Mouse (Mus musculus) intestine, postnatal 0 days (tissue): ENCODE results near the gene Rab8a. TPM values are rescaled to one million over a fixed set of nuclear protein-coding genes. Genes with fewer than 3 reads are reported as not detected.

Source experiments
- ATAC-seq: fragments of 200-750 bp; cut with Nextera tagmentation; 2 replicates; pipeline ENCODE4 v1.8.0; 2017; ENCODE audit warnings: mild to moderate bottlenecking, moderate TSS enrichment, moderate library complexity
- H3K27ac ChIP-seq: fragments of 300-500 bp; sonication (generic); 2 replicates; pipeline ENCODE4 v1.5.1; 2014; ENCODE audit warnings: mild to moderate bottlenecking, low read depth, low read length, moderate library complexity
- H3K27me3 ChIP-seq: fragments of 300-500 bp; sonication (generic); replicated peaks from 2 replicates; pipeline ENCODE4 v1.6.1; 2014; ENCODE audit warnings: low read length, mixed read lengths; ENCODE audit not compliant: control insufficient read depth, insufficient read depth
- H3K36me3 ChIP-seq: fragments of 300-500 bp; sonication (generic); 2 replicates; pipeline ENCODE4 v1.6.1; 2014; ENCODE audit warnings: mild to moderate bottlenecking, moderate library complexity; ENCODE audit not compliant: control insufficient read depth, insufficient read depth
- H3K4me1 ChIP-seq: fragments of 300-500 bp; sonication (generic); replicated peaks from 2 replicates; pipeline ENCODE4 v1.6.1; 2014; ENCODE audit warnings: antibody characterized with exemption, low read length, mixed read lengths; ENCODE audit not compliant: control insufficient read depth, insufficient read depth
- H3K4me2 ChIP-seq: fragments of 300-500 bp; sonication (generic); replicated peaks from 2 replicates; pipeline ENCODE4 v1.6.1; 2014; ENCODE audit warnings: low read depth, mild to moderate bottlenecking, moderate library complexity
- H3K4me3 ChIP-seq: fragments of 300-500 bp; sonication (generic); 2 replicates; pipeline ENCODE4 v1.5.1; 2014; ENCODE audit warnings: low read depth, low read length
- H3K9ac ChIP-seq: fragments of 300-500 bp; sonication (generic); 2 replicates; pipeline ENCODE4 v1.6.1; 2014; ENCODE audit warnings: mild to moderate bottlenecking, low read depth, low read length
- H3K9me3 ChIP-seq: fragments of 300-500 bp; sonication (generic); 2 replicates; pipeline ENCODE4 v1.6.1; 2016; ENCODE audit warnings: mixed run types; ENCODE audit not compliant: control insufficient read depth
- CTCF ChIP-seq: sonication (generic); IDR thresholded peaks from 2 replicates; pipeline ENCODE4 v1.5.1; 2016; ENCODE audit warnings: low read depth, mild to moderate bottlenecking, control low read depth, antibody characterized with exemption, moderate library complexity
- WGBS: fragments of 180-500 bp; shearing (Covaris S2); extraction: QIAGEN DNeasy Blood & Tissue Kit; methylation state at CpG from one replicate; pipeline ENCODE4 v1.1.7; 2014; 5-methylcytosine and 5-hydroxymethylcytosine counted together
- polyA plus RNA-seq: library from polyadenylated mRNA; unstranded; fragments of >200 nt; fragmentation: Nextera tagmentation; extraction: Ambion mirVana; gene quantifications from 2 replicates; pipeline ENCODE4 v1.2.1, GENCODE M21; 2015

Rab8a gene
- polyA plus RNA-seq, 1 experiment from 2014 or later = 177 TPM

DNA sequence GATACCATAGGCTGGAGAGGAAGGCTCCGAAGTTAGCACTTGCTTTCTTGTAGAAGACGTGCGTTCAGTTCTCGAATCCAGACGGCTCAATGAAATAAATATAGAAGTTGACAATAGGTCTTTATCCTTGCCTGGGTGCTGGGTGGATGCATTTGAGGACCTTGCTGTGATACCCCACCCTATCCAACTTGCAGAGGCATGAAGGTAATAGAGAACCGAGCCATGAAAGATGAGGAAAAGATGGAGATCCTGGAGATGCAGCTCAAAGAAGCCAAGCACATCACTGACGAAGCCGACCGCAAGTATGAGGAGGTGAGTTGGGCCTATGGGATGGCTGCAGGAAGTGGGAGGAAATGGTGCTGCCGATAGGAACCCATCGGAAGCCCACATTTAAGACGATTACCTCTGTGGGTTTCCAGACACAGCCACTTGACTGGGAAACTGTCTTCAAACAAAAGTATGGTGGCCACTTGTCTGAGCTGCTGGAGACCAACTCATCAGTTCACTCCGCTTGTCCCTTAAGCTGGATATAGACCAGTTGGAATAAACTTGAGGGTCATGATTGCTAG lies 17.7 kb upstream of the Rab8a start:
- TF ChIP-seq CTCF = no peak
- WGBS = 90% methylated on average over 13 of the region's 13 CpGs
- H3K27me3 ChIP-seq = no peaks in the 10 kb centered on the region
- ATAC-seq = no peak
- H3K4me2 ChIP-seq = no peak overlapping the region
- no peak overlapping the region for H3K4me3 ChIP-seq
- no peak overlapping the region for H3K9ac ChIP-seq
- H3K9me3 ChIP-seq = no peaks in the 10 kb centered on the region
- H3K36me3 ChIP-seq = peaks cover 88% of the 10 kb centered on the region
- no peaks in the 10 kb centered on the region for H3K4me1 ChIP-seq
- H3K27ac ChIP-seq = no peak overlapping the region

- Histone ChIP-seq H3K4me2 (no peak overlapping the region), H3K4me3 (no peak overlapping the region), H3K36me3 (peaks cover 86% of the 10 kb centered on the region), H3K9ac (no peak overlapping the region), H3K27ac (no peak overlapping the region), H3K4me1 (no peaks in the 10 kb centered on the region), H3K27me3 (no peaks in the 10 kb centered on the region), H3K9me3 (no peaks in the 10 kb centered on the region)
- TF ChIP-seq CTCF = no peak
- 87% methylated on average over 5 of the region's 5 CpGs for WGBS
- no peak for ATAC-seq
Observed at GRCm38 (mm10) chr8:72144345-72144975, 16.5 kb upstream of the Rab8a start.

DNA sequence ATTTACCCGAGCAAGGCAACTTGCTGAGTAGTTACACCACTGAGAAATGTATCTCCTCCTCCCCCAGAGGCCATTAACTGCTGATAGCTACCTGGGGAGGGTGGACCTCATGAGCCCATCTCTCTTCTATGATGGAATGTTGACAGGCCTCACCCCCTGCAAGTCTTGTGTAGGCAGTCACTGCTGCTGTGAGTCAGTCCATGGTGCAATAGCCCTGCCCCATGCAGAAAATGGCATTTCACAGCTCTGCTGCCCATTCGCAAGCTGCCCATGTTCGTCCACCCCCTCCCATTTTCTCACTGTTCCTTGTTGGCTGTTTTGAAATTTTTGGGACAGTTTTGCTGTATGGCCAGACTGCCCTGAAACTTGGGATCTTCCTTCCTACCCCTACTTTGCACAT lies 15.5 kb upstream of the Rab8a start:
- no peak for TF ChIP-seq CTCF
- Histone ChIP-seq H3K4me3 (no peak overlapping the region), H3K9me3 (no peaks in the 10 kb centered on the region), H3K4me2 (no peak overlapping the region), H3K36me3 (peaks cover 82% of the 10 kb centered on the region), H3K27ac (no peak overlapping the region), H3K4me1 (no peaks in the 10 kb centered on the region), H3K9ac (no peak overlapping the region), H3K27me3 (no peaks in the 10 kb centered on the region)
- no peak for ATAC-seq
- 87% methylated on average over 3 of the region's 3 CpGs for WGBS

DNA sequence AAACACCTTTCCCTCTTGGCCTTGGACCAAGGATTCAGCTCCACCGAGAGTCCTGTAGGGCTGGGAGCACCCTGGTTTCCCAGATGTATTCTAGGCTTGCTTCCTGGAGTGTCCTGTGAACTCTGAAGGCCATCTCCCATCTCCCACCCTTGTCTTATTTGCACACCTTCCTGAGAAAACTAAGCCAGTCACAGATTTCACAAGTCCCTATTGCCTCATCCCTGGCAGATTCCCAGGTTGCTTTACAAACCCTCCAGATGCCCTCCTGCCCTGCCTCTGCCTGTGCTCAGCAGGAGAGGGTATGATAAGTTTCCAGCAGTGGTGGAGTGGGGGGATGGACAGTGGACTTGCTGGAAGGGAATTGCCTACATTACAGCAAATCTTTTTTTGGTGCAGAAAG lies 14.9 kb upstream of the Rab8a start:
- TF ChIP-seq CTCF = no peak
- Histone ChIP-seq H3K4me3 (no peak overlapping the region), H3K27me3 (no peaks in the 10 kb centered on the region), H3K9me3 (no peaks in the 10 kb centered on the region), H3K4me1 (no peaks in the 10 kb centered on the region), H3K27ac (no peak overlapping the region), H3K9ac (no peak overlapping the region), H3K4me2 (no peak overlapping the region), H3K36me3 (peaks cover 82% of the 10 kb centered on the region)
- ATAC-seq = no peak
- 50% methylated on average over 1 of the region's 1 CpGs for WGBS

DNA sequence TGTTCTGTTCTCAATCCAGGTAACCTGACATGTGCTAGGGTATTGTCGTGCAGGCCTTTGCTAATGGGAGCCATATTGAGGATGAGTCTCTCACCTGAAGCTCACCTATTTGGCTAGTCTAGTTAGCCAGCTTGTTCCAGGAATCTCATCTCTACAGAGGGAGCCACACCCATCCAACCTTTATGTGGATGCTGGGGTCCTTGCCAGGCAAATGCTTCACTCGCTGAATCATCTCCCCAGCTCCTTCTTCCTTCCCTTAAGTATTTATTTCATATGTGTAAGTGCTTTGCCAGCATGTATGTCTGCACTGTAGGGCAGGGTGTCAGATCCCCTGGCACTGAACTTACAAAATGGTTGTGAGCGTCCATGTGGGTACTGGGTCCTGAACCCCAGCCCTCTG lies 14.4 kb upstream of the Rab8a start:
- Histone ChIP-seq H3K9ac (no peak overlapping the region), H3K27me3 (no peaks in the 10 kb centered on the region), H3K9me3 (no peaks in the 10 kb centered on the region), H3K36me3 (peaks cover 82% of the 10 kb centered on the region), H3K4me2 (no peak overlapping the region), H3K27ac (no peak overlapping the region), H3K4me1 (no peaks in the 10 kb centered on the region), H3K4me3 (no peak overlapping the region)
- no peak for ATAC-seq
- TF ChIP-seq CTCF = no peak
- WGBS = 83% methylated on average over 3 of the region's 3 CpGs

GRCm38 (mm10) chr8:72147266-72147665 lies 13.7 kb upstream of the Rab8a start:
- H3K4me1 ChIP-seq = no peaks in the 10 kb centered on the region
- no peak overlapping the region for H3K9ac ChIP-seq
- H3K27ac ChIP-seq = no peak overlapping the region
- H3K4me3 ChIP-seq = no peak overlapping the region
- peaks cover 82% of the 10 kb centered on the region for H3K36me3 ChIP-seq
- H3K27me3 ChIP-seq = no peaks in the 10 kb centered on the region
- H3K9me3 ChIP-seq = no peaks in the 10 kb centered on the region
- no peak for ATAC-seq
- no peak for TF ChIP-seq CTCF
- WGBS = 40% methylated on average over 2 of the region's 2 CpGs
- no peak overlapping the region for H3K4me2 ChIP-seq
